Mouse (Mus musculus): ENCODE results near the gene Zfp354c. TPM values are rescaled to one million over a fixed set of nuclear protein-coding genes. Genes with fewer than 3 reads are reported as not detected.

The Zfp354c gene
- polyA plus RNA-seq, 1 experiment from 2014 or later, result 31.5 TPM

DNA sequence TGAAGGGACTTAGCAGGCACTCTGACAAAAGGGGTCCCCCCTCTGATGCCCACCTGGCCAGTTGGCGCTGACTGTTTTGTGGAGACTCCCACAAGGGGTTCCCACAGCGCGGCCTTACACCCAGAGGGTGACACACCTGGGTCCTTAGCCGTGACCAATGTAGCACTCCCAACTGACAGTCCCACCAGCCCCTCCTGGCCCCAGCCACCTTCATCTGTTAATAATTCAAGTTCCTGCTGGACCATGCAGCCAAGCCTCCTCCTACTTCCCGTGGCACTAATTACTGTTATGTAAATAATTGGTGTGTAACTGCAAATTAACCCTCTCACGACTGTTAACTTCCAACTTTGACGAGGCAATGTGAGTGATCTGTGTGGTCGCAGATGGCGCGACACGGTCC is 29.9 kb downstream of the Zfp354c start:
- no peak overlapping the region for H3K4me3 ChIP-seq
- H3K9me3 ChIP-seq, result no peaks in the 10 kb centered on the region
- no peak for DNase-seq (ENCODE audit: extremely low spot score, low spot score)
- H3K27me3 ChIP-seq (ENCODE audit: poor library complexity, severe bottlenecking), result no peaks in the 10 kb centered on the region
- no peak overlapping the region for H3K27ac ChIP-seq
- 80% methylated on average over 11 of the region's 11 CpGs for WGBS
- no peaks in the 10 kb centered on the region for H3K36me3 ChIP-seq (replicated peaks)
- H3K4me1 ChIP-seq, result 0 out of 2 replicates have a peak, but pooled peaks cover 2% of the 10 kb centered on the region

DNA sequence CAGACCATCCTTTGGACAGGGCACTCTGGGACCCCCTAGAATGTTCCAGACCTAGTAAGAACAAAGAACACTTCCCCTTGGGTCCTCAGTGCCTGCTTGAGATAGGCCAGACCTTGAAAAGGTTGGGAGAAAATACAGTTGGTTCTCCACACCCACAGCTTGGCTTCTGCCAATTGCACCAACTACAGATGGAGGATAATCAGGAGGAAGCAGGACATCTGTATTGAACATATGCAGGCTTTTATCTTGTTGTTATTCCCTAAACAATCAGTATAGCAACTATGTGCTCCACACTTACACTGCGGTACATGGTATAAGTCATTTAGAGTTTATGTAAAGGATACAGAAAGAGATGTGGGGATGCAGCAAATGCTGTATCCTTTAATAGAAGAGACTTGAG is 56.5 kb downstream of the Zfp354c start:
- Histone ChIP-seq H3K4me3 (no peak overlapping the region), H3K27ac (no peak overlapping the region), H3K27me3 (ENCODE audit: poor library complexity, severe bottlenecking) (no peaks in the 10 kb centered on the region), H3K36me3 (replicated peaks) (no peaks in the 10 kb centered on the region), H3K9me3 (no peaks in the 10 kb centered on the region), H3K4me1 (peaks cover 10% of the 10 kb centered on the region)
- DNase-seq (ENCODE audit: extremely low spot score, low spot score), result no peak
- 100% methylated on average over 1 of the region's 1 CpGs for WGBS

- no peaks in the 10 kb centered on the region for H3K9me3 ChIP-seq
- peak overlapping the region; percentile 39 for H3K4me3 ChIP-seq
- DNase-seq (ENCODE audit: extremely low spot score, low spot score), result peak; percentile 90
- H3K4me1 ChIP-seq, result peaks cover 10% of the 10 kb centered on the region
- no peaks in the 10 kb centered on the region for H3K36me3 ChIP-seq (replicated peaks)
- WGBS, result 17% methylated on average over 14 of the region's 14 CpGs
- peak overlapping the region; percentile 56 for H3K27ac ChIP-seq
- H3K27me3 ChIP-seq (ENCODE audit: poor library complexity, severe bottlenecking), result no peaks in the 10 kb centered on the region
Measured at GRCm38 (mm10) chr11:50768995-50769749, 58.4 kb downstream of the Zfp354c start.

GRCm38 (mm10) chr11:50767039-50767438 is 60.5 kb downstream of the Zfp354c start:
- WGBS, result 14% methylated on average over 4 of the region's 4 CpGs

DNA sequence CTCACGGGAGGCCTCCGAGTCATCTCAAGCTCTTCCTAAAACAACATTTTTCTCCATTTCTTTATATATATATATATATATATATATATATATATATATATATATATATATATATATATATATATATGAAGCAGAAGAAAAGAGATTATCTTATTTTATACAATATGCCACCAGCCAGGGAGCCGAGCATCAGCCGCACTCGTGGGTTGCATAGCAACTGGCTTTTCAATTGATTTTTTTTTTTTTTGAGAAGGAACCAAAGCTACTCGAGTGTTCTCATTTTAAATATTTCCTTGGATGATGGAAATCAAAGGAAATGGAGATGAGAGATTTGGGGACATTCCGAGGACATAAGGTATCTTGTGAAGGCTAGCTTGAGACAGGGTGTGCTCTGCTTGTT is 61.1 kb downstream of the Zfp354c start:
- no peaks in the 10 kb centered on the region for H3K36me3 ChIP-seq (replicated peaks)
- H3K4me1 ChIP-seq, result peaks cover 6% of the 10 kb centered on the region
- no peaks in the 10 kb centered on the region for H3K27me3 ChIP-seq (ENCODE audit: poor library complexity, severe bottlenecking)
- H3K4me3 ChIP-seq, result no peak overlapping the region
- H3K9me3 ChIP-seq, result no peaks in the 10 kb centered on the region
- no peak for DNase-seq (ENCODE audit: extremely low spot score, low spot score)
- H3K27ac ChIP-seq, result no peak overlapping the region
- 94% methylated on average over 7 of the region's 7 CpGs for WGBS

More at GRCm38 (mm10) chr11:50767039-50767438, 60.5 kb downstream of the Zfp354c start:
- Histone ChIP-seq H3K27ac (no peak overlapping the region), H3K4me3 (no peak overlapping the region), H3K4me1 (peaks cover 10% of the 10 kb centered on the region), H3K9me3 (no peaks in the 10 kb centered on the region), H3K27me3 (ENCODE audit: poor library complexity, severe bottlenecking) (no peaks in the 10 kb centered on the region), H3K36me3 (replicated peaks) (no peaks in the 10 kb centered on the region)
- no peak for DNase-seq (ENCODE audit: extremely low spot score, low spot score)

Other genes with a start within 250 kb of the Zfp354c start
- gene Adamts2, start 225.6 kb downstream of the Zfp354c start, polyA plus RNA-seq (2016; fragmentation: Nextera tagmentation; extraction: Ambion mirVana), result 0.19 and 0.60 TPM in 2 replicates
- gene Zfp879, start 13.8 kb upstream of the Zfp354c start, polyA plus RNA-seq (2016; fragmentation: Nextera tagmentation; extraction: Ambion mirVana), result 0.84 and 0.86 TPM in 2 replicates
- gene Grm6, start 23.0 kb upstream of the Zfp354c start, polyA plus RNA-seq (2016; fragmentation: Nextera tagmentation; extraction: Ambion mirVana), result not detected in 2 replicates
- 13.3 and 14.0 TPM in 2 replicates for gene Zfp454, start 59.9 kb upstream of the Zfp354c start, polyA plus RNA-seq (2016; fragmentation: Nextera tagmentation; extraction: Ambion mirVana)
- gene Zfp2, start 88.4 kb upstream of the Zfp354c start, polyA plus RNA-seq (2016; fragmentation: Nextera tagmentation; extraction: Ambion mirVana), result 25.8 and 26.4 TPM in 2 replicates
- 0.77 and 1.3 TPM in 2 replicates for gene Zfp354b, start 103.9 kb upstream of the Zfp354c start, polyA plus RNA-seq (2016; fragmentation: Nextera tagmentation; extraction: Ambion mirVana)
- not detected in 2 replicates for gene 4933414I15Rik, start 116.0 kb upstream of the Zfp354c start, polyA plus RNA-seq (2016; fragmentation: Nextera tagmentation; extraction: Ambion mirVana)
- gene Prop1, start 126.0 kb upstream of the Zfp354c start, polyA plus RNA-seq (2016; fragmentation: Nextera tagmentation; extraction: Ambion mirVana), result not detected in 2 replicates
- gene Olfr1378, start 138.8 kb upstream of the Zfp354c start, polyA plus RNA-seq (2016; fragmentation: Nextera tagmentation; extraction: Ambion mirVana), result not detected in 2 replicates
- gene Olfr1377, start 154.2 kb upstream of the Zfp354c start, polyA plus RNA-seq (2016; fragmentation: Nextera tagmentation; extraction: Ambion mirVana), result not detected in 2 replicates
- gene Olfr51, start 175.9 kb upstream of the Zfp354c start, polyA plus RNA-seq (2016; fragmentation: Nextera tagmentation; extraction: Ambion mirVana), result not detected in 2 replicates
- 0.10 TPM in 1 of 2 replicates, not detected in the other for gene Olfr54, start 186.5 kb upstream of the Zfp354c start, polyA plus RNA-seq (2016; fragmentation: Nextera tagmentation; extraction: Ambion mirVana)
- not detected in 2 replicates for gene Olfr1375, start 220.4 kb upstream of the Zfp354c start, polyA plus RNA-seq (2016; fragmentation: Nextera tagmentation; extraction: Ambion mirVana)
- gene Zfp354a, start 231.5 kb upstream of the Zfp354c start, polyA plus RNA-seq (2016; fragmentation: Nextera tagmentation; extraction: Ambion mirVana), result 7.6 and 8.6 TPM in 2 replicates